Comparison of ENCODE assay signal across 8 mouse cellular contexts in the genomic region with DNA sequence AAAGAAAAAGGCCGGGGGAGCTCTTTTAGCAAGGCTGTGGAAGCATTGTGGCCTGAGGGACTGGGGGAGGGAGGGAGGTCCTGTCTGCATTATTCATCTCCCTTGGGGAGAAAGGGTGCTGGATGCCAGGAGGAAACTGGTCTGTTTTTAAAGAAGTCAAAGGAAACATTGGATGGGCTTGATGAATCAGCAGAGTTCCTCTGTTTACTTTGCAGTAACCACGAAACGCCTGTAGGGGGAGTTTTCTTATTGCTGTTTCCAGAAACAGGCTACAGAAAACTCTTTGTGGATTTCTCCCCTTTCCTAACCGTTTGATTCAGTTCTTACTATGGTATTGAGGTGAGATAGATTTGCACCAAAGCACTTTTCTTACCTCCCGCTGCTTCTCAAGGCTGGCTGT.
DNase-seq lines count a peak whose midpoint lies in the region; ATAC-seq and TF ChIP-seq lines count a peak whose summit lies in the region.

No protein-coding gene starts in this region.

- 23% methylated on average over 5 of the region's 5 CpGs for WGBS in kidney, postnatal 0 days
- WGBS in limb, embryonic 12.5 days: 24% methylated on average over 5 of the region's 5 CpGs

- H3K4me3 ChIP-seq in kidney, postnatal 0 days (replicated peaks; ENCODE audit: low read depth, low read length): no peak overlapping the region
- H3K4me3 ChIP-seq in limb, embryonic 12.5 days (replicated peaks): no peak overlapping the region

- no peaks in the 10 kb centered on the region for H3K9me3 ChIP-seq in kidney, postnatal 0 days (replicated peaks; ENCODE audit: low read length)
- H3K9me3 ChIP-seq in limb, embryonic 12.5 days: no peaks in the 10 kb centered on the region

- DNase-seq in cerebellum, adult 11 months: peak; percentile 8
- peak; percentile 21 for DNase-seq in 3134 (ENCODE audit: extremely low read depth, insufficient read length, low spot score)
- DNase-seq in c-Kit-negative CD71-positive TER-119-positive erythroid progenitor cells, embryonic 14.5 days (ENCODE audit: low read depth, low spot score): peak; percentile 1
- peak; percentile 33 to 82 for DNase-seq in frontal cortex, adult 2 months (ENCODE audit: extremely low spot score in 1 of 2, low spot score in 1 of 2)
- peak; percentile 90 for DNase-seq in kidney, postnatal 0 days (ENCODE audit: low spot score)
- peak; percentile 60 for DNase-seq in skeletal muscle tissue, adult 2 months (ENCODE audit: low read depth, low spot score)

- no peak overlapping the region for H3K4me2 ChIP-seq in kidney, postnatal 0 days (ENCODE audit: low read length)
- H3K4me2 ChIP-seq in limb, embryonic 12.5 days: no peak overlapping the region

- H3K27ac ChIP-seq in kidney, postnatal 0 days: no peak overlapping the region
- peak overlapping the region; percentile 68 for H3K27ac ChIP-seq in limb, embryonic 12.5 days

- no peak overlapping the region for H3K9ac ChIP-seq in kidney, postnatal 0 days (ENCODE audit: low read depth, low read length)
- H3K9ac ChIP-seq in limb, embryonic 12.5 days (replicated peaks): no peak overlapping the region

- TF ChIP-seq CTCF in kidney, postnatal 0 days (IDR thresholded peaks at IDR 0.05; ENCODE audit: low read depth): peak; percentile 79

- H3K36me3 ChIP-seq in kidney, postnatal 0 days (ENCODE audit: insufficient read depth, low read length): no peaks in the 10 kb centered on the region
- H3K36me3 ChIP-seq in limb, embryonic 12.5 days: no peaks in the 10 kb centered on the region

- H3K4me1 ChIP-seq in kidney, postnatal 0 days (replicated peaks; ENCODE audit: insufficient read depth, low read length): no peaks in the 10 kb centered on the region
- H3K4me1 ChIP-seq in limb, embryonic 12.5 days (replicated peaks): peaks cover 33% of the 10 kb centered on the region

- H3K27me3 ChIP-seq in kidney, postnatal 0 days (ENCODE audit: insufficient read depth, low read length): no peaks in the 10 kb centered on the region
- H3K27me3 ChIP-seq in limb, embryonic 12.5 days: peaks cover 15% of the 10 kb centered on the region

- ATAC-seq in cerebellum, adult (ENCODE audit: insufficient number of reproducible peaks, low FRiP score, low TSS enrichment): no peak
- ATAC-seq in kidney, postnatal 0 days (replicated peaks; ENCODE audit: low FRiP score, low read depth): no peak
- no peak for ATAC-seq in limb, embryonic 12.5 days (ENCODE audit: insufficient number of reproducible peaks, insufficient read depth, low FRiP score, low TSS enrichment, low read depth)

Comparison
In these comparisons a context has a peak if more than half of its experiments do, and no peak if none do; other contexts are left out.
1. DNase-seq: peak in every context shown above with its lines; median percentile 90 in kidney, postnatal 0 days; 60 in skeletal muscle tissue, adult 2 months; 58 in frontal cortex, adult 2 months; 21 in 3134; 8 in cerebellum, adult 11 months; 1 in c-Kit-negative CD71-positive TER-119-positive erythroid progenitor cells, embryonic 14.5 days.